Mouse (Mus musculus) kidney, adult 2 months (tissue): ENCODE results near the gene Eml4.

Experiments used
- CTCF ChIP-seq: fragments of 200-500 bp; conservative IDR thresholded peaks from 2 replicates; pipeline ENCODE4 v1.5.1; 2011; ENCODE audit warnings: low read depth, mild to moderate bottlenecking, control low read depth, low read length, moderate library complexity, mixed read lengths; ENCODE audit not compliant: insufficient read depth, insufficient read length
- POLR2A ChIP-seq: fragments of 200-500 bp; IDR thresholded peaks from one replicate; pipeline ENCODE4 v1.6.1; 2011; ENCODE audit warnings: low read depth, low read length, control low read depth

- TF ChIP-seq CTCF (no peak), POLR2A (no peak)
Measured at GRCm38 (mm10) chr17:83513655-83514212, 163.0 kb downstream of the Eml4 start.
